Mouse (Mus musculus) heart, postnatal 14 days (tissue): ENCODE results near the gene Slc26a11. TPM values are rescaled to one million over a fixed set of nuclear protein-coding genes. Genes with fewer than 3 reads are reported as not detected.

Source experiments
- DNase-seq, 2 experiments: peaks; one replicate each; pipeline ENCODE4 v3.0.0; 2021 to 2022
- intact Hi-C: fragments of 180-260 bp; cut with DNase I; formaldehyde crosslinking; loops from one replicate; pipeline ENCODE4 v1.15.1; 2025
- long read RNA-seq, 2 experiments: library from polyadenylated mRNA; stranded (forward); transcript quantifications; one replicate each; pipeline ENCODE4 v2.0.0; 2021
- total RNA-seq, 2 experiments: library from RNA; stranded (reverse); gene quantifications; 2 replicates each; pipeline ENCODE4 v1.2.3; 2021

Gene Slc26a11
- total RNA-seq = 1 to 10 TPM; 3.1 to 5.0 TPM
- long read RNA-seq, experiment 1, partial matches to known transcripts = 3 of 6 reads
- long read RNA-seq, experiment 1, other reads (novel, unspliced or antisense) = 3 of 6 reads
- long read RNA-seq, experiment 2, partial matches to known transcripts = 0 of 4 reads
- long read RNA-seq, experiment 2, other reads (novel, unspliced or antisense) = 4 of 4 reads

- peak; percentile 90 to 92 for DNase-seq
- intact Hi-C loops = no loop called here
These were observed at the start of gene Slc26a11, which contains the start of gene Sgsh for GRCm38 (mm10) chr11:119355443-119356385. Gene Slc26a11, plus strand, starts transcription at chr11:119355557. Gene Sgsh, minus strand, starts transcription at chr11:119355536.

GRCm38 (mm10) chr11:119306762-119307657 is 48.3 kb upstream of the Slc26a11 start:
- no peak for DNase-seq

GRCm38 (mm10) chr11:119307658-119307867 is 47.8 kb upstream of the Slc26a11 start, which contains the start of gene Card14:
Gene Card14, plus strand, starts transcription at chr11:119307768.
- intact Hi-C loops = no loop called here
- DNase-seq = no peak

More at GRCm38 (mm10) chr11:119306762-119307657, 48.3 kb upstream of the Slc26a11 start:
- intact Hi-C loops = no loop called here

- DNase-seq = no peak
- intact Hi-C loops = no loop called here
These were observed 47.4 kb upstream of the Slc26a11 start for GRCm38 (mm10) chr11:119307916-119308315.

GRCm38 (mm10) chr11:119310621-119311020 is 44.7 kb upstream of the Slc26a11 start:
- DNase-seq = no peak
- intact Hi-C loops = no loop called here

- intact Hi-C loops = no loop called here
- no peak for DNase-seq
These were observed 41.0 kb upstream of the Slc26a11 start for GRCm38 (mm10) chr11:119314252-119314936.

- intact Hi-C loops = no loop called here
These were observed 38.6 kb upstream of the Slc26a11 start for GRCm38 (mm10) chr11:119316720-119317119.

GRCm38 (mm10) chr11:119322521-119322920 is 32.8 kb upstream of the Slc26a11 start:
- DNase-seq = no peak
- intact Hi-C loops = no loop called here

More at GRCm38 (mm10) chr11:119316720-119317119, 38.6 kb upstream of the Slc26a11 start:
- peak; percentile 32 to 38 for DNase-seq

- DNase-seq = no peak
- intact Hi-C loops = no loop called here
These were observed 30.3 kb upstream of the Slc26a11 start for GRCm38 (mm10) chr11:119325068-119325467.

- no peak for DNase-seq
- intact Hi-C loops = no loop called here
These were observed 24.8 kb upstream of the Slc26a11 start for GRCm38 (mm10) chr11:119330592-119330991.

- intact Hi-C loops = no loop called here
These were observed 23.4 kb upstream of the Slc26a11 start for GRCm38 (mm10) chr11:119331970-119332369.

GRCm38 (mm10) chr11:119338271-119339059 is 16.9 kb upstream of the Slc26a11 start:
- intact Hi-C loops = loop anchor here (1.0 to 2.0 kb wide), 2 partner anchors 25 to 98 kb away; no protein-coding TSS in a partner anchor
- DNase-seq = no peak

More at GRCm38 (mm10) chr11:119331970-119332369, 23.4 kb upstream of the Slc26a11 start:
- DNase-seq = no peak

GRCm38 (mm10) chr11:119339179-119339578 is 16.2 kb upstream of the Slc26a11 start:
- intact Hi-C loops = loop anchor here (1.0 to 2.0 kb wide), 2 partner anchors 24 to 98 kb away; no protein-coding TSS in a partner anchor
- DNase-seq = no peak

- peak; percentile 71 to 78 for DNase-seq
- intact Hi-C loops = loop anchor here (1.0 to 5.0 kb wide), 3 partner anchors 24 to 153 kb away; partner anchors contain the start of gene Endov
These were observed 15.7 kb upstream of the Slc26a11 start for GRCm38 (mm10) chr11:119339637-119340036.

- intact Hi-C loops = loop anchor here (5.0 kb wide), 1 partner anchor 148 kb away; the partner anchor contains the start of gene Endov
- peak; percentile 25 for DNase-seq
These were observed 11.2 kb upstream of the Slc26a11 start for GRCm38 (mm10) chr11:119344178-119344577.

GRCm38 (mm10) chr11:119344865-119345264 is 10.5 kb upstream of the Slc26a11 start:
- intact Hi-C loops = loop anchor here (5.0 kb wide), 1 partner anchor 147 kb away; the partner anchor contains the start of gene Endov
- DNase-seq = no peak

- intact Hi-C loops = no loop called here
- DNase-seq = no peak
These were observed 8.2 kb upstream of the Slc26a11 start for GRCm38 (mm10) chr11:119347125-119347524.

- intact Hi-C loops = no loop called here
- DNase-seq = no peak
These were observed 3.2 kb upstream of the Slc26a11 start for GRCm38 (mm10) chr11:119352113-119352512.

GRCm38 (mm10) chr11:119353946-119354345 is 1.4 kb upstream of the Slc26a11 start:
- intact Hi-C loops = no loop called here
- no peak for DNase-seq
